Mouse (Mus musculus) lung, postnatal 0 days (tissue): ENCODE data around the gene Cd4. TPM values are rescaled to one million over a fixed set of nuclear protein-coding genes. Genes with fewer than 3 reads are reported as not detected.

Experiments
- ATAC-seq: fragments of 200-750 bp; cut with Nextera tagmentation; 2 replicates; pipeline ENCODE4 v1.8.0; 2017; ENCODE audit warnings: moderate library complexity
- DNase-seq: peaks from one replicate; pipeline ENCODE4 v3.0.0-alpha.2; 2016; ENCODE audit warnings: low spot score
- H3K27ac ChIP-seq: fragments of 300-500 bp; sonication (generic); 2 replicates; pipeline ENCODE4 v1.5.1; 2014; ENCODE audit warnings: antibody characterized with exemption, mild to moderate bottlenecking, low read length, mixed read lengths
- H3K27me3 ChIP-seq: fragments of 300-500 bp; sonication (generic); replicated peaks from 2 replicates; pipeline ENCODE4 v1.6.1; 2014; ENCODE audit warnings: low read length, mixed read lengths; ENCODE audit not compliant: insufficient read depth
- H3K36me3 ChIP-seq: fragments of 300-500 bp; sonication (generic); 2 replicates; pipeline ENCODE4 v1.6.1; 2014; ENCODE audit warnings: low read length, mixed read lengths; ENCODE audit not compliant: insufficient read depth
- H3K4me1 ChIP-seq: fragments of 300-500 bp; sonication (generic); 2 replicates; pipeline ENCODE4 v1.6.1; 2014; ENCODE audit warnings: antibody characterized with exemption, low read depth, low read length, mixed read lengths; ENCODE audit not compliant: insufficient read depth
- H3K4me2 ChIP-seq: fragments of 300-500 bp; sonication (generic); replicated peaks from 2 replicates; pipeline ENCODE4 v1.6.1; 2014; ENCODE audit warnings: low read depth, mild to moderate bottlenecking, low read length, moderate library complexity, mixed read lengths
- H3K4me3 ChIP-seq: fragments of 300-500 bp; sonication (generic); 2 replicates; pipeline ENCODE4 v1.5.1; 2014; ENCODE audit warnings: low read depth, low read length
- H3K9ac ChIP-seq: fragments of 300-500 bp; sonication (generic); replicated peaks from 2 replicates; pipeline ENCODE4 v1.6.1; 2014; ENCODE audit warnings: low read depth, mild to moderate bottlenecking
- H3K9me3 ChIP-seq: fragments of 300-500 bp; sonication (generic); 2 replicates; pipeline ENCODE4 v1.6.1; 2016; ENCODE audit warnings: low read length, mixed read lengths
- CTCF ChIP-seq: IDR thresholded peaks from 2 replicates; pipeline ENCODE4 v1.5.1; 2016; ENCODE audit warnings: antibody characterized with exemption, mild to moderate bottlenecking
- EP300 ChIP-seq: IDR thresholded peaks from 2 replicates; pipeline ENCODE4 v1.6.1; 2016; ENCODE audit warnings: antibody characterized with exemption, mild to moderate bottlenecking, control low read depth
- WGBS: fragments of 180-500 bp; shearing (Covaris S2); extraction: QIAGEN DNeasy Blood & Tissue Kit; methylation state at CpG from one replicate; pipeline ENCODE4 v1.1.7; 2014; 5-methylcytosine and 5-hydroxymethylcytosine counted together
- polyA plus RNA-seq: library from polyadenylated mRNA; unstranded; fragments of >200 nt; fragmentation: Nextera tagmentation; extraction: Ambion mirVana; gene quantifications from 2 replicates; pipeline ENCODE4 v1.2.1, GENCODE M21; 2015

The Cd4 gene
- polyA plus RNA-seq, 1 experiment from 2014 or later, result 0.10 TPM

- TF ChIP-seq EP300 (no peak), CTCF (no peak)
- H3K27ac ChIP-seq, result no peak overlapping the region
- WGBS, result 21% methylated on average over 26 of the region's 26 CpGs
- H3K9ac ChIP-seq, result 0 out of 2 replicates have a peak overlapping the region, but pooled peaks have one; percentile 58
- DNase-seq (no peak), ATAC-seq (no peak)
- peak overlapping the region; percentile 66 for H3K4me3 ChIP-seq
- peaks cover 18% of the 10 kb centered on the region for H3K27me3 ChIP-seq
- no peaks in the 10 kb centered on the region for H3K4me1 ChIP-seq
- no peaks in the 10 kb centered on the region for H3K36me3 ChIP-seq
- peak overlapping the region; percentile 98 for H3K4me2 ChIP-seq
- H3K9me3 ChIP-seq, result no peaks in the 10 kb centered on the region
Measured at GRCm38 (mm10) chr6:124857840-124858530, 30.0 kb downstream of the Cd4 start.

GRCm38 (mm10) chr6:124856916-124857839 is 30.8 kb downstream of the Cd4 start, which contains the start of gene P3h3:
Gene P3h3 (minus strand): TSS chr6:124857752.
- no peaks in the 10 kb centered on the region for H3K4me1 ChIP-seq
- no peaks in the 10 kb centered on the region for H3K9me3 ChIP-seq
- peak; percentile 79 for ATAC-seq
- H3K4me3 ChIP-seq, result peak within 1 kb of the TSS; percentile 66
- TF ChIP-seq EP300, result no peak
- peak; percentile 76 for TF ChIP-seq CTCF
- peak; percentile 80 for DNase-seq
- peaks cover 12% of the 10 kb centered on the region; the same call in 1 of the 2 replicates for H3K27me3 ChIP-seq
- no peaks in the 10 kb centered on the region for H3K36me3 ChIP-seq
- H3K9ac ChIP-seq, result peak within 1 kb of the TSS; percentile 58
- WGBS, result 1% methylated on average over 61 of the region's 86 CpGs
- H3K27ac ChIP-seq, result peak within 1 kb of the TSS; percentile 59
- peak within 1 kb of the TSS; percentile 98 for H3K4me2 ChIP-seq

GRCm38 (mm10) chr6:124856321-124856720 is 31.7 kb downstream of the Cd4 start:
- TF ChIP-seq CTCF (no peak), EP300 (no peak)
- Histone ChIP-seq H3K27ac (no peak overlapping the region), H3K9me3 (no peaks in the 10 kb centered on the region), H3K4me2 (peak overlapping the region; percentile 98), H3K36me3 (no peaks in the 10 kb centered on the region), H3K27me3 (peaks cover 9% of the 10 kb centered on the region; the same call in 1 of the 2 replicates), H3K4me3 (0 out of 2 replicates have a peak overlapping the region, but pooled peaks have one; percentile 66), H3K4me1 (no peaks in the 10 kb centered on the region), H3K9ac (no peak overlapping the region)
- 13% methylated on average over 14 of the region's 14 CpGs for WGBS
- DNase-seq, result no peak
- no peak for ATAC-seq

- Histone ChIP-seq H3K27me3 (peaks cover 9% of the 10 kb centered on the region; the same call in 1 of the 2 replicates), H3K9ac (no peak overlapping the region), H3K4me3 (no peak overlapping the region), H3K4me2 (no peak overlapping the region), H3K9me3 (no peaks in the 10 kb centered on the region), H3K4me1 (no peaks in the 10 kb centered on the region), H3K36me3 (no peaks in the 10 kb centered on the region), H3K27ac (no peak overlapping the region)
- WGBS, result 65% methylated on average over 12 of the region's 12 CpGs
- no peak for DNase-seq
- no peak for ATAC-seq
- TF ChIP-seq CTCF, result no peak
- no peak for TF ChIP-seq EP300
Measured at GRCm38 (mm10) chr6:124854647-124855046, 33.4 kb downstream of the Cd4 start.

GRCm38 (mm10) chr6:124850535-124850934 is 37.5 kb downstream of the Cd4 start:
- no peaks in the 10 kb centered on the region for H3K4me1 ChIP-seq
- ATAC-seq (no peak), DNase-seq (no peak)
- H3K9me3 ChIP-seq, result no peaks in the 10 kb centered on the region
- no peaks in the 10 kb centered on the region for H3K27me3 ChIP-seq
- no peak overlapping the region for H3K27ac ChIP-seq
- H3K36me3 ChIP-seq, result no peaks in the 10 kb centered on the region
- no peak for TF ChIP-seq EP300
- TF ChIP-seq CTCF, result no peak
- 52% methylated on average over 8 of the region's 8 CpGs for WGBS
- no peak overlapping the region for H3K4me2 ChIP-seq
- H3K9ac ChIP-seq, result no peak overlapping the region
- no peak overlapping the region for H3K4me3 ChIP-seq

GRCm38 (mm10) chr6:124847305-124847704 is 40.7 kb downstream of the Cd4 start:
- peak; percentile 96 for TF ChIP-seq CTCF
- no peak for TF ChIP-seq EP300
- ATAC-seq (peak; percentile 82), DNase-seq (peak; percentile 90)
- H3K4me1 ChIP-seq, result no peaks in the 10 kb centered on the region
- no peaks in the 10 kb centered on the region for H3K27me3 ChIP-seq
- WGBS, result 9% methylated on average over 9 of the region's 9 CpGs
- no peaks in the 10 kb centered on the region for H3K36me3 ChIP-seq
- no peaks in the 10 kb centered on the region for H3K9me3 ChIP-seq
- H3K4me3 ChIP-seq, result no peak overlapping the region
- no peak overlapping the region for H3K9ac ChIP-seq
- no peak overlapping the region for H3K4me2 ChIP-seq
- H3K27ac ChIP-seq, result no peak overlapping the region
